In the genomic region with DNA sequence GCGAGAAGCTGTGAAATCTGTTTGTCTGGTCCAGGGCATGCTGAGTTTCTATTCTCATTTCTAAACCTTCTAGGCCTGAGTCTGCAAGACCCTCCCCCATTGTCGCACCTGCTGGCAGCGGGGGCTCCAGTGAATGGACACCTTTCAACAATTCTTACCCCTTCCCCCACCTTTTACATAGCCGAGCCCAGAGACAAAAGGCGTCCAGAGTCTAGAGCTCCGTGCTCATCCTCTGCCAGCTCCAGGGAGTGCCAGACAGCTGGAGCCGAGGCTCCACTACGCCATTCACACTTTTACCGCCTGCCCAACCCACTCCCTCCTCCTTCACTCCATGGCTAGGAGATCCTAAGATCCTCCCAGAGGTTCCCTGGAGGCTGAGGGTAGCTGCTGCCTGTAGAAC, we compare ENCODE assay signal across 12 mouse cellular contexts. TPM values are rescaled to one million over a fixed set of nuclear protein-coding genes. Genes with fewer than 3 reads are reported as not detected.
DNase-seq lines count a peak whose midpoint lies in the region; ATAC-seq lines count a peak whose summit lies in the region.
"Had no signal": no experiment of that assay in that cellular context is flagged by ENCODE, and none has a peak within 500 bp of the region (broad histone marks: within the 10 kb centered on the region; RNA-seq: fewer than 3 reads in every experiment).

No protein-coding gene starts in this region.

- no peaks in the 10 kb centered on the region for H3K36me3 ChIP-seq in neural tube, embryonic 11.5 days (ENCODE audit: control insufficient read depth, insufficient read depth, low read length)
- no peaks in the 10 kb centered on the region for H3K36me3 ChIP-seq in intestine, embryonic 16.5 days (ENCODE audit: control insufficient read depth, insufficient read depth, low read length)
- H3K36me3 ChIP-seq: liver, embryonic 13.5 days had no signal

- H3K4me1 ChIP-seq in neural tube, embryonic 11.5 days (ENCODE audit: control insufficient read depth, insufficient read depth, low read length): no peaks in the 10 kb centered on the region
- H3K4me1 ChIP-seq in intestine, embryonic 16.5 days (ENCODE audit: control insufficient read depth, insufficient read depth, low read length): no peaks in the 10 kb centered on the region
- H3K4me1 ChIP-seq: liver, embryonic 13.5 days had no signal

- WGBS in neural tube, embryonic 11.5 days: 6% methylated on average over 9 of the region's 9 CpGs
- WGBS in intestine, embryonic 16.5 days: 11% methylated on average over 9 of the region's 9 CpGs

- no peak for ATAC-seq in neural tube, embryonic 11.5 days (ENCODE audit: insufficient read depth, low FRiP score, low TSS enrichment)
- ATAC-seq in intestine, embryonic 16.5 days: peak; percentile 16; the same call in 1 of the 2 replicates
- no peak for ATAC-seq in inflammation-experienced regulatory T-cells, adult 6 months

- H3K4me3 ChIP-seq in neural tube, embryonic 11.5 days (ENCODE audit: low read depth, low read length): no peak overlapping the region
- H3K4me3 ChIP-seq in intestine, embryonic 16.5 days (ENCODE audit: low read length): no peak overlapping the region
- H3K4me3 ChIP-seq: liver, embryonic 13.5 days had no signal

- no peaks in the 10 kb centered on the region for H3K9me3 ChIP-seq in neural tube, embryonic 11.5 days (ENCODE audit: control insufficient read depth, low read length)
- no peaks in the 10 kb centered on the region for H3K9me3 ChIP-seq in intestine, embryonic 16.5 days (ENCODE audit: control insufficient read depth, low read length)
- H3K9me3 ChIP-seq: liver, embryonic 13.5 days had no signal

- DNase-seq in cerebellum, postnatal 10 days: peak; percentile 43 to 45
- DNase-seq in cerebellum, postnatal 36 days: no peak
- no peak for DNase-seq in neural tube, embryonic 11.5 days (ENCODE audit: low spot score)
- DNase-seq in neural tube, embryonic 10.5 days (ENCODE audit: extremely low spot score, low spot score): no peak
- DNase-seq in yolk sac, embryonic 10.5 days (ENCODE audit: low spot score): peak; percentile 31
- no peak for DNase-seq in adipocyte (ENCODE audit: low spot score)
- DNase-seq: cerebellum, adult 8-10 months; kidney, postnatal 4 days; liver, embryonic 13.5 days had no signal

- H3K27me3 ChIP-seq in neural tube, embryonic 11.5 days (ENCODE audit: control insufficient read depth, insufficient read depth, low read length): no peaks in the 10 kb centered on the region
- H3K27me3 ChIP-seq in intestine, embryonic 16.5 days (replicated peaks; ENCODE audit: control insufficient read depth, insufficient read depth, low read length): no peaks in the 10 kb centered on the region; the same call in 1 of the 2 replicates

- H3K9ac ChIP-seq in neural tube, embryonic 11.5 days (ENCODE audit: low read length): peak overlapping the region; percentile 28; the same call in 1 of the 2 replicates
- H3K9ac ChIP-seq in intestine, embryonic 16.5 days (ENCODE audit: low read depth, low read length): no peak overlapping the region
- H3K9ac ChIP-seq: liver, embryonic 13.5 days had no signal

- peak overlapping the region; percentile 1 for H3K4me2 ChIP-seq in neural tube, embryonic 11.5 days (ENCODE audit: low read depth)
- no peak overlapping the region for H3K4me2 ChIP-seq in intestine, embryonic 16.5 days (ENCODE audit: low read depth, low read length)
- H3K4me2 ChIP-seq: liver, embryonic 13.5 days had no signal

- no peak overlapping the region for H3K27ac ChIP-seq in neural tube, embryonic 11.5 days (ENCODE audit: low read depth, low read length)
- H3K27ac ChIP-seq in intestine, embryonic 16.5 days (ENCODE audit: low read length): no peak overlapping the region
- H3K27ac ChIP-seq: liver, embryonic 13.5 days had no signal

RNA-seq across cellular contexts. Expression of a gene that starts 7.9 kb away (rescaled TPM):
- 6.8 and 9.5 TPM in 2 replicates for polyA plus RNA-seq in neural tube, embryonic 11.5 days (2014; fragmentation: Nextera tagmentation; extraction: Ambion mirVana)
- 27.8 and 28.2 TPM in 2 replicates for polyA plus RNA-seq in intestine, embryonic 16.5 days (2015; fragmentation: Nextera tagmentation; extraction: Ambion mirVana)
- polyA plus RNA-seq in inflammation-experienced regulatory T-cells, adult 6 months (2017; shearing (Covaris generic)): 10 to 100 TPM in 2 of 3 experiments, 1 to 10 TPM in 1; 7.1 to 11.4 (median 11.1) TPM

RNA-seq across cellular contexts. Expression of a gene that starts 15.7 kb away (rescaled TPM):
- not detected in 2 replicates for polyA plus RNA-seq in neural tube, embryonic 11.5 days (2014; fragmentation: Nextera tagmentation; extraction: Ambion mirVana)
- polyA plus RNA-seq in intestine, embryonic 16.5 days (2015; fragmentation: Nextera tagmentation; extraction: Ambion mirVana): not detected in 2 replicates
- not detected for polyA plus RNA-seq in inflammation-experienced regulatory T-cells, adult 6 months (2017; shearing (Covaris generic))
- polyA plus RNA-seq: liver, embryonic 13.5 days; small intestine, adult 2 months had no signal

RNA-seq across cellular contexts. Expression of a gene that starts 55.6 kb away (rescaled TPM):
- 7.3 and 7.4 TPM in 2 replicates for polyA plus RNA-seq in neural tube, embryonic 11.5 days (2014; fragmentation: Nextera tagmentation; extraction: Ambion mirVana)
- polyA plus RNA-seq in intestine, embryonic 16.5 days (2015; fragmentation: Nextera tagmentation; extraction: Ambion mirVana): not detected in 2 replicates
- not detected for polyA plus RNA-seq in inflammation-experienced regulatory T-cells, adult 6 months (2017; shearing (Covaris generic))
- polyA plus RNA-seq: liver, embryonic 13.5 days; small intestine, adult 2 months had no signal

Comparison
In these comparisons a context has a peak if more than half of its experiments do, and no peak if none do; other contexts are left out.
1. DNase-seq: peak in cerebellum, postnatal 10 days (2 of 2) and yolk sac, embryonic 10.5 days (single experiment); none in cerebellum, postnatal 36 days (0 of 2), neural tube, embryonic 11.5 days (single experiment), neural tube, embryonic 10.5 days (single experiment) and adipocyte (single experiment).